Mouse (Mus musculus) bone marrow, adult 2 months (tissue): ENCODE results near the gene C1d.

Source experiments
- CTCF ChIP-seq: fragments of 200-500 bp; IDR thresholded peaks from 2 replicates; pipeline ENCODE4 v1.5.1; 2011; ENCODE audit warnings: low read length, control low read depth; ENCODE audit not compliant: control insufficient read depth, insufficient read depth
- POLR2A ChIP-seq: fragments of 200-500 bp; IDR thresholded peaks from 2 replicates; pipeline ENCODE4 v1.6.1; 2011; ENCODE audit warnings: low read depth, mild to moderate bottlenecking, control low read depth, low read length, borderline replicate concordance; ENCODE audit not compliant: control insufficient read depth

DNA sequence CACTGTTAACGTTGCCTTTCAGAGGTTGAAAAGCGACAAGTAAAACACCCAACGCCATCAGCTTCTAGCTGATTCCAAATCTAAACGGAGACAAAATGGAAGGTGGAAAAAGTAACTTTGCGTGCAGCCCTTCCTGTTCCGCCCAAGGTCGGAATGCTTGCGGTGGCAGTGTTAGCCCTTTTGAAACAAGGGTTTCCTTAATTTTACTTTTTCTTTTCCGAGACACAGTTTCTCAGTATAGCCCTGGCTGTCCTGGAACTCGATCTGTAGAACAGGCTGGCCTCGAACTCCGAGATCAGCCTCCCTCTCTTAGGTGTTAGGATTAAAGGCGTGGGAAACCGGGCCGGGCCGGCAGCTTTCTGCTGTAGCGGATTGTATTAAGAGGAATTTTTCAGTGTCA is 482 bp downstream of the C1d start:
- TF ChIP-seq CTCF (no peak), POLR2A (no peak)
